Mouse (Mus musculus): Measurements from ENCODE around the gene Cdc14a.

Cdc14a gene

DNA sequence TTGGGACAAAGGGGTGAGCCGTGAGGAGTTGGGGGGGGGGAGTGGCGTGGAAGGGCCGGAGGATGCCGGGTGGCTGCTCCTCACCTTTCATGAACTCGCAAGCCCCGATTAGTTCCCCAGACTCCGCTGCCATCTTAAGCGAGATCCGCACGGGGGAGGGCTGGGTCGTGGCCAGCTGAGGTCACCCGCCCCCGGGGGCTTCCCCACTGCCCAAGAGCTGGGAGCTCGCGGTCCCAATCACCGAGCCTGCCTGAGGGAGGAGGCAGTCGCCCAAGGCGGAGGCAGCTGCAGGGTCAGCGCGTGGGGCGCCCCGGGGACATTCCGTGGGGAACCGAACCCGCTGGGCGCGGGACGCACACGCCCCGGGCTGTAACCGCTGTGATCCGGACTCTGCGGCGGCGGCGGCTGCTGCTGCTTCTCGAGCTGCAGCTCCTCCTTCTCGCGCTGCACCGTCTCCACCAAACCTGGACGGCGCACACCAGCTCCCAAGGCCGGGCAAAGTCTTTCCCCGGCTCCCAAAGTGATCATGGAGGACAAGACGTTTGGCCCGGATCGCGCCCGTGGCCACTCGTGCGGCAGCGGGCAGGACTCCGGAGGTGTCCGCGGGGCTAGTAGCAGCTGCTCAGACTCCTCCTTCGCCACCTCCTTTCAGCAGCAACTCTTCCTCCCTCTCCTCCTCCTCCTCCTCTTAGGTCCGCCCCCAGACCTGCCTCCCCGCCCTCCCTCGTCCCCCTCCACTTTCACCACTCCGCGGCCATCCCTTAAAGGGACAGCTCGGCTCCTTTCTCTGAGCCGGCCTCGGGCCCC lies at the start of gene Cdc14a:
Gene Cdc14a (minus strand): TSS at position 680 of the 807 bp plus-strand sequence.
- DNase-seq (ENCODE audit: low read depth, low spot score), result peak; percentile 57

DNA sequence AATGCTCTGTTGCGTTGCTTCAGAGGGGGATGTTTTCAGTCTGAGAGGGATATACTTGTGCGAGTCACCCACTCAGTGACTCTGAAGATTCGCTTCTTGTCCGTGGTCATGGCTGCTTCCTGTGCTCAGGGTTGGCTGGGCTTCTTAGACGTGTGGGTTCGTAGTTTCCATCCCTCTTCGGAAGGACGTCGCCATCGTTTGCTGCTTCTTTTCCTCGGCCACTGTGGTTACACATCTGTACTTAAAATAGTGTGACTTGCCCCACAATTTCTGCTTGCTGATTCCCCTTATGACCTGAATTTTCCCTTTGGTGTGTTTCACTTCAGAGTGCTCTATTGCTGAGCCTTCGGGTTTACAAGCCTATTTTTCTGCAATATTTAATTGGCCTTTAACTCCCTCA lies 41.9 kb upstream of the Cdc14a start:
- no peak for DNase-seq (ENCODE audit: low read depth, low spot score)

DNA sequence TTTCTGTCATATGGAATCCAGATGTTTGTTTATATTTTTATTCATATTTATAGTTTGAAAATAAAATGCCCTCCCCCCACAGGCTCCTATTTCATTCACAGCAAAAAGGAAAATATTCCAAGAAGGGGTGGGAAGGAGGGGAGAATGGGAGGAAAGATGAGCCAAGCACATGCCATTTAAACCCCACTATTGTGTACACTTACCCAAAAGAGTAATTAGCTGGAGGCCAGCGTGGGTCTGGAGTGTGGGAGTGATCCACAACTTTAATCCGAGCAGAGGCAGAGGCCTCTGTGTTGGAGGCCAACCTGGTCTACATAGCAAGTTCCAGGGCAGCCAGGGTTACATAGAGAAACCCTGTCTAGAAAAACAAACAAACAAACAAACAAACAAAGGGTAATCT lies 40.5 kb upstream of the Cdc14a start:
- DNase-seq (ENCODE audit: low read depth, low spot score), result no peak

DNA sequence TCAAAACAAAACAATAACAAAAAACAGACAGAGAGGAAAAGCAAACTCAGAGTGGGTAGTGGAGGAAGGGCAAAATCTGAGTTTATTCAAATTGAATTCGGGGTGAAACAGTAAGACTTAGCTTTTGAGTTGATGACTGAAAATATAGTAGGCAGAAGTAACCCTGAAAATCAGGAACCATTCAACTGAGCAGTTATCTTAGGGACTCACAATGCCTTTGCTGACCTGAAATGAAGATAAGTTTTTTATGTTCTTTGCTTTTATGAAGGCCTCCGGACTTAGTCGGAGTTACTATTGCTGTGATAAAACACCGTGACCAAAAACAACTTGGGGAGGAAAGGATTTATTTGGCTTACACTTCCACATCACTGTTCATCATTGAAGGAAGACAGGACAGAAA lies 37.2 kb upstream of the Cdc14a start:
- DNase-seq (ENCODE audit: low read depth, low spot score), result no peak

DNA sequence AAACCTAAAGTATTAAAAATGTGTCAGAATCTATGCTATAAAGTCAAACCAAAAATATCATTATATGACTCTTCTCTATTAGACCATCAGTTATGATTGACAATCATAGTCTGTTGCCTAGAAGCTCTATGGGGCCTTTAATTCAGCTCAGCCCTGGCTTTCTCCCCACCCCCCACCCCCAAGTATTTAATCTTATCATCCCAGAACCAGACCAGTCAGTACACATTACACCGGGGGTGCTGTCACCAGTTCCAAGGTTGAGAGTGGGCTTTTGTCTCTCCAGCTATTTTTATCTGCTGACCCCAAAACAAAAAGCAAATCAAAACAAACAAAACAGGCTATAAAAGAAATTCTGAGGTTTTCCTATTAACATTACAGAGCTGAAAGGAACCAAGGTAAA lies 30.7 kb upstream of the Cdc14a start:
- no peak for DNase-seq (ENCODE audit: low read depth, low spot score)

DNA sequence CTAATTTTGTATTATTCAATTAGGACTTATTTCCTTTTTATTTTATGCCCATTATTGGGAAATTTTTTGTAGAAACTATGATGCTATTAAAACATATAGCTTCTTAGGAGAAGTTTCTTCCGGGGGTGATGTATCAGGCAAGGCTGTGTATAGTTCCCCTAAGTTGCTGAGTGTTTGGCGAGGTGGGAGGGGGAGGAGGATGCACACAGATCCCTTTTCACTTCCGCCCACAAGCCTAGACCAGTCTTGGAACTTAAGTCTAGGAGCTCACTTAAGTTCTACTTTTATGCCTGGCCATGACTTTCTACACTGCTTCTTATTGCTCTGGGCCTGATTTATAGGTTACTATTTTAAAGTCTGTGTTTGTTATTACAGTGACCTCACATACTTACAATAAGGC lies 26.9 kb upstream of the Cdc14a start:
- DNase-seq (ENCODE audit: low read depth, low spot score), result no peak

DNA sequence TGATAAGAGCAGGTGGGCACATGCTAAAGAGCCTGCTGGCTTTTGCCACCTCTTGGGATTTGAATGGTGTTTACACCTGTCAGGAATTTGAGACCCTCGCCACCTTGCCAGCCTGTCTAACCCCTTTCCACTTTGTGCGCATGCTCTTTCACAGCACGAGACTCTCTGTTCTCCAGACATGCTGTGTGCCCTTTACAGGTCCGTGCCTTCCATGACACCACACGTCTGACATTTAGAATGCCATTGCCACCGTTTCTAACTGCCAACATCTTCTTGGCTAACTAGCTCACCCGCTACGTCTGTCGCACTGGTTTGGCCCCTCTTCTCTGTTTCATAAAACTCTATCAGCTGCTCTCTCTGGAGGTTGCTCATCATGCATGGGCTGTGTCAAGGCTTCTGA lies 20.5 kb upstream of the Cdc14a start:
- no peak for DNase-seq (ENCODE audit: low read depth, low spot score)

DNA sequence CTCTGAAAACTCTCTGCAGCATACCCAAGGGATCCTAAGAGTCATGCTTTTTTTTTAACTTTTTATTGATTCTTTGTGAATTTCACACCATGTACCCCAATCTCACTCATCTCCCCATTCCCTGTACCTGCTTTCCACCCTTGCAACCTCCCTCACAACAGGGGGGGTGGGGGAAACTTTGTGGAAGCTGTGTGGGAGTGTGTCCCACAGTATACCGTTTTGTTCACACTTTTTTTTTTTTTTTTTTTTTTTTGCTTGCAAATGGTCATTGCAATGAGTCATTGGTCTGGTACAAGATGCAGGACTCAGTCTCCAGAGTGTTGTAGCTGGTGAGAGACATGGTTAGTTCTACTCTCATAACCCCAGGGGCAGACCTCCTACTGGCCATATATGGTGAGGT lies 19.0 kb upstream of the Cdc14a start:
- DNase-seq (ENCODE audit: low read depth, low spot score), result no peak

DNA sequence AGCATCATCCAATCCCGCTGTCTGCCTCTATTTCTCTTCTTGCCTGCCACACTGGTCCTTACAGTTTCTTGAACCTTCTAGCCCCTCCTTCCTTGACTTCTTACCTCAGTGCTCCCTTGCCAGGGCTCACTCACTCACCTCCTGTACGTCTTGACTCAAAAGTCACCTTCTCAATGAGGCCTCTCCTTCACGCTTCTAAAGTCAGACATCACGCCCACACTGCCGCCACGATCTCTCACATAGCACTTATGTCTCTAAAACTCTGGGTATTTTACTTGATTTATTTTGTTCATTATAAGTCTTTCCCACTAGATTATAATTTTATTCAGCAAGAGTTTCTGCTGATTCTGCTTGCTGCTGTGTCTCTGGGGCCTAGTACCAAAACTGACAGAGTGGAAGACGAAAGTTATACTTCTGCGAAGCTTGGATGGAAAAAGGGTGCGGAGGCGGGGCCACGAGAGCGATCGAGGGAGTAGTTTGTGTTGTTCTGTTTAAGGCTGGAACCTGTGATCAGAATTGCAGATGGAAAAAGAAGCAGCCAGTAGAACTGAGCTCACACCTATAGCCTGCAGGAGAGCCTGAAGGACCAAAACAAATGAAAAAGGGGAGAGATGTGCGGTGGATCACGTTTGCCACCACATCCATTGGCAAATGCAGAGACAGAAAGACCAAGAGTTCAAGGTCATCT lies 17.8 kb upstream of the Cdc14a start:
- DNase-seq (ENCODE audit: low read depth, low spot score), result no peak

DNA sequence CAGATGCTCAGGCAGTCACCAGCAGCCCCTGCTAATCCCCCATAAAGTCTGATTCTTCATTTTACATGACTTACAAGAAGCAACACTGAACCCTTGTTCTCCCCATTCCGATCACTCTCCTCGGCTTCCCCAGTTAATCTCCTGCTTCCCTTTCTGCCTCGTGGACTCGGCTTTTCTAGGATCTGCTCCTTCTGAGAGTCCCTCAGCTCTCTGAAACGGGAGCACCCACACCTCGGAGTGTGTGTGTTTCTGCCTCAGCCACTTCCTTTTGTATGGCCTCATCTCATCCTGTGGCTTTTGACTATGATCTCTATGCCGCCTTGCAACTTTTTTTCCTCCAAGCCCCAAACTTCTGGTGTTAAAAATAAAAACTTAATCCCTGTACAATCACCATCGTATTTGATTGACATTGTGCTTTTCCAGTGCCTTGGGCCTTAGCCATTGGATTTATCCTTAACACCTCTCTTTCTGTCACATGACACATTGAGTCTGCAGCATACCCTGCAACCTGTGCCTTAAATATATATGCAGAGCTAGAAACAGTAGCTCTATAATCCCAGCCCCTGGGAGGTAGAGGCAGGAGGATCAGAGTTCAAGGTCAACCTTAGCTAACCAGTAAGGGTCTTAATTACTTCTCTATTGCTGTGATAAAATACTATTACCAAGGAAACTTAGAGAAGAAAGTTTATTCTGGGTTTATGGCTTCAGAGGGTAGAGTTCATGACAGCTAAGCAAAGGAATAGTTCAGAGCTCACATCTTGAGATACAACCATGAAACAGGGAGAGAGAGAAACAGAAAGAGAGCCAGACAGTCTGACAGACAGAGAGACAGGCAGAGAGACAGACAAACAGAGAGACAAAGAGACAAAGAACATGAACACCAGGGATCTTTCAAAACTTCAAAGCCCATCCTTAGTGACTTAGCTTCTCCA lies 16.5 kb upstream of the Cdc14a start:
- DNase-seq (ENCODE audit: low read depth, low spot score), result no peak

DNA sequence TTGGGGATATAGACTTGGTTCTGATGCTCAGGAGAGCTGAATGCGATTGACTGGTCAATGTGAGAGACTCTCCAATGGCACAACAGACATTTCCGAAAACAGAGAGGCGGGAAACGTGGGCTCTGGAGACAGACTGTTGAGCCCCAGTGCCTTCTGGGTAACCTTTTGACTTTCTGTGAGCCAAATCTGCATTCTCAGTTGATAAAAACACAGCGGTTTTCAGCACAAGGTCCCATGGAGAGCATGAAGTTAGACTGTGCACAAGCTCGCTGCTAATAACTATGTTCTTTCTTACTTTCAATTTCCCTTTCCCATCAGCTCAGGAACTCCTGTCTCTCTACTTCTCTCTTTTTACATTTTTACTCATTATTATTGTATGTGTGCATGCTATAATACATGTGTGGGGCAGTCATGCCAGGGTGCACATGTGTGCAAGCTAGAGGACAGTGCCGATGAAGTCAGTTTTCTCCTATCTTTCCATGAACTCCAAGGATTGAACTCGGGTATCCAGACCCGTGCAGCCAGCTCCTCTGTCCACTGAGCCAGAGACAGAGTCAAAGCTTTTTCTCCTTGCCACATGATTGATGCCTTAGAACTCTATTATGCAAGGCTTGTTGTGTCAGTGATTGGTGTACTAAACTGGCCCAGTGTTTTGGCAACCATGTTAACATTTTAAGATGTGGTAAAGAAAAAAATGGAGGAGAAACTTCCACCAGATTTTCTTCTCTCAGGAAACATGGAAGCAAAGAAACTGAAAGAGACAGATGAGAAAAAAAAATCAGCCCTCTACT lies 13.2 kb upstream of the Cdc14a start:
- DNase-seq (ENCODE audit: low read depth, low spot score), result no peak

DNA sequence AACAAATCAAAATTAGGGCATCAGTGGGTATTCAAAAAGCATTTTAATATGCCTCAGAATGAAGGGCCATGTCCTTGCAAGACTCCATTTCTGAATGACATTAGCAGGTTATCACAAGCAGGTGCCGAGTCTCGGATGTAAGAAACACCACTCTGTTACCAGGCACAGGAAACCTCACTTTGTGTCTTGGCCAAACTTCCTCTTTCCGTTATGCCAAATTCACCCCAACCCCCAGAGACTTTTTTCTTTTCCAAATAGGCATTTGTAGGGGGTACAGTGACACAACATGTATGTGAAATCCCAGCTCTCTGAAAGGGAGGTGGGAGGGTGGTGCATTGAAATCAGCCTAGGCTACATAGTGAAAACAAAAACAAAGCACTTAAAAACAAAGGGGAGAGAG lies 12.3 kb upstream of the Cdc14a start:
- no peak for DNase-seq (ENCODE audit: low read depth, low spot score)

DNA sequence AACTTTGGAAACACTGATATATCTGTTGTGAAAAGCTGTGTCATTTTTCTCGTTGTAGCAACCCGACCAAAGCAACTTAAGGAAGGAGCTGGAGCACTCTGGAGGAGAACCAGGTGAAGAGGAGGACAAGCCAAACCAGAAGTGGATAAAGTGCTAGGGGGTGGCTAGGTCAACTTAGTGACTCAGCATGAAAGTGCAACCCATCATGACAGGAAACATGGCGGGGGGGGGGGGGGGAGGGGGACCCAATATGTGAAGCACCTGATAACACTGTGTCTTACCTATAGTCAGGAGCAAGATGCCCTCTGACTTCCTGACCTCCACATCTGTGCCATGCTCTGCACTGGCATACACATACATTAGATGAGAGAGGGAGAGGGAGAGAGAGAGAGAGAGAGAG lies 10.9 kb upstream of the Cdc14a start:
- peak; percentile 26 for DNase-seq (ENCODE audit: low read depth, low spot score)

DNA sequence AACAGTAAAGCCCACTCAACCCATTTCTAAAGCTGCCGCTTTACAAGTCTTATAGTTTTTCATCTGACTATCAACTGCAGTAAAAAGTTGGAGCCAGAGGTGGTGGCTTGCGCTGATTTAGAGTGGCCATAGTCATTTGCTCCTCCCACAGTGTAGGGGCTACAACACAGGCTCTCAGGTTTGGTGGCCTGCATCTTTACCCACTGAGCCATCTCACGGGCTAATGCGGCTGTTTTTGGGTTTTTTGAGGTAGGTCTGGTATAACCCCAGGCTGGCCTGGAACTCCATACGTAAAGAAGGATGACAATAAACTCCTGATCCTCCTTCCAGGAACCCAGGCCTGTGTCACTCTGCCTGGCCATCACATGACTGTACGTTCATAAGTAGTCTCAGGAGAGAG lies 2.1 kb upstream of the Cdc14a start:
- DNase-seq (ENCODE audit: low read depth, low spot score), result no peak

DNA sequence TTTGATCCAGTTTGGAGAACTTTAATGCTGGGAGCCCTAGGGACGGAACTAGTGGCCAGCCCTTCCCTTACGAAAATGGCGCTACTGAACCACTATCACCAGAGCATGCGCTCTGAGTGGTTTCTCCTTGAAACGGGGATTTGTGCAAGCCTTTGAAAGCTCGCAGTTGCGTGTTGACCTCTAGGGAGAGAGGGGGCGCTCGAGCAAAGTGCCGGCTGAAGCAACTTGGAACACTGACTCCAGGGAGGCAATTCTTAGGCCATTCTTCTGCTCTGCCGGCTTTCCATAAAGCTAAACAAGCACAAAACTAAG lies 1.1 kb upstream of the Cdc14a start:
- peak; percentile 73 for DNase-seq (ENCODE audit: low read depth, low spot score)

DNA sequence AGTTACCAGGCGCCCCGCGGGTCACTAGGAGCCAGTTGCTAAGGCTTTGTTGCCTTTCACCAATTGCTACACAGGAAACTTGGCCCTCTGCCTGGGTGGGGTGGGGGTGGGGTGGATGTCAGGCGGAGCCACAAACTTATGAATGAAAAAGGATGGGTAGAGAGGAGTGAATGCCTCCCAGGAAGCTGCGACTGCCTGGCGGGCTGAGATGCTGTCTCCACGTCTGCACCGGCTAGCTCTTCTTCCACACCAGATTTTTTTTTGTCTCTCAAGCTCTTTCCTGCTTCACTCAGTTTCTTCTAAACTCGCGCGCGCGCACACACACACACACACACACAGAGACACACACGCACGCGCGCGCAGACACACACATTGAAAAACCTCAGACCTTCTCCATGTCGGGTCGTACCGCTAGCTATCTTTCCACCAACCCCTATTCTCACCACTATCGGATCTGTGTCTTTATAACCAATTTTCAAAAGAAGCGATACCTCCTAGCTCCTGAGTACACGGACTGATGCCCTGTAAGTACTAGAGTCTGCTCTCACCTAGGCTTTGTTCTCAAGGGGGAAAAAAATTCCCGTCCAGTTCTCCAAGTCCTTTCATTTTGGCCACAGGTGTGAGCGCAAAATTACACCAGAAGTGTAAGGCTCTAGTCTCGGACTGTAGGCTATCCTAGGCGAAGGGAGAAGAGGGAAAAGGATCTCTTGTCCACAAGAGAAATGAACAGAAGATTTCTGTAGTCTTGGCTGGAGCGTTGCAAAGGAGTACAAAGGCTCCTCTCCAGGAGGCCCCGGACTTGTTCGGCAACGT lies 534 bp upstream of the Cdc14a start:
- DNase-seq (ENCODE audit: low read depth, low spot score), result peak; percentile 36

DNA sequence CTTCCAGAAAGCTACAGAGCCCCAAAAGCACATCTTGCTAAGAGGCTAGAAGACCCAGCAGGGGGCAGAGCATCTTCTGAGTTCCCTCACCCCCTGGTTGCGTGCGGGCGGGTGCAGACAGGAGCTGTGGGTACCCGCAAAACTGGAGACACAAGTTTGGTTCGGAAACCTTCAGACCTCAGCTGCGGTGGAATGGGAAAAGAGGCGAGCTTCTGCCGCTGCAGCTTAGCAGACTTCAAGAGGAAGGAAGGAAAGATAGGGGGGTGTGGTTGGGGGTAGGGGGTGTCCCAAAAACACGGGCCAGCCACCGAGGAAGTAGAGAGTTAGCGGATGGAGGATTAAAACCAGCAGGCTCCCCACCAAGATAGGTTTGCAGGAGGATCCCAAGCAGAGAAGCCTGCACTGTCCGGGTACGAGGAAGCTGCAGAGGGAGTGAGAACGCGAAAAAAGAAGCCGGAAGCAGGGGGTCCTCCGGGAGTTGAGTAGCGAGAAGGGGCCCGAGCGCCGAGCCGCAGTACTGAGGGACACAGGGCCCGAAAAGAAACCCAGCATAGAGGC lies 958 bp downstream of the Cdc14a start:
- DNase-seq (ENCODE audit: low read depth, low spot score), result peak; percentile 30

DNA sequence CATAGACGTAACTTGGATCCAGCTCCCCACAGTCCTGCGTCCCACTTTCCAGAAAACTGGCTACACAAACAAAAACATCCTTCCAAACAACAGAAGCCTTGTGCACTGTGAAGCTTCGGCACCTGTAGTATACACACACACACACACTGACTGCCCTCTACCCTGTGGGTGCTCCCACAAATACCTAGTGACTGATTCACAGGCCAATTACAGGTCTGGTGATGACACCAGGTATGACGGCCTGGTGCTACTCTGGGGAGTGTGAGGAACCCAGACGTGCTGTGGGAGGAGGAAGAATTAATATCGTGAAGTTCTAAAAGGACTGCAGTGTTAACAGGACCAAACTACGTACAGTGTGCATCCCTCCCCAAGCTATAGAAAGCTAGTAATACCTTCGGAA lies 1.8 kb downstream of the Cdc14a start:
- no peak for DNase-seq (ENCODE audit: low read depth, low spot score)

DNA sequence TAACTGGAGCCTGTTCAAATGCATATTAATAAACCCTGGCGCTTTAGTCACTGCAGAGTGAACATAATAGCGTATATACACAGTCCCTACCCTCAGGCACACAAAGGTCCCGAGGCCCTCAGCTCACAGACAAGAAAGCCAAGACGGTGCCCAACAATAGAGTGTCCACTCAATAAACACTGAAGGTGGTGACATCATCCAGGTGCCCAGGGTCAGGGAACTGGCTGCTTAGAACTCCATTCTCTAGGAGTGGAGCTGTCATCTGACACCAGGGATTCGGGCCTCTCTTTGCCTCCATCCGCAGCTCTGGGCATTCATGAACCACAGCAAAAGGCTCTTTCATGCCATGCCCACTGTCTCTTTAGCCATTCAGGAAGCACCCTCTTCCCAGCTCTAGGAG lies 2.7 kb downstream of the Cdc14a start:
- no peak for DNase-seq (ENCODE audit: low read depth, low spot score)

DNA sequence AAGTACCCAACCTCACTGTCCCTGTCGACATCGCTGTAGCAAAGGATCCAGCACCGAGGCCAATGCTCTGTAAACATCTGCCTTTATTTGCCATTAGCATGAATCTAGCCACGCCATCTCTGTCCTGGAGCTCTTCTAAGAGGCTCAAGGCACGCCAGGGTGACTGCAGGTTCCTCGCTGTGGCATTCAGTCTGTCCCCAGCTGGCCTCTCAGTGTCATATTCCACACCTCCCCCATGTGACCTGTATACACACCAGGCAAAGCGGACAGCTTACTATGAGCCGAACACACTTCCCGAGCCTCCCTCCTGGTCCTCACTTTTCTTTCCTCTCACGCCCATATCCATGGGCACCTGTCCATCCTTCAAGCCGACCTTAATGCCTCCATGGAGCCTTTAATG lies 4.0 kb downstream of the Cdc14a start:
- no peak for DNase-seq (ENCODE audit: low read depth, low spot score)

All from c-Kit-negative CD71-positive TER-119-positive erythroid progenitor cells, embryonic 14.5 days (primary cell).